Mouse (Mus musculus) CD4-positive helper T cell, adult 2 months (primary cell): Measurements from ENCODE around the gene A430078G23Rik.

Experiments used
- DNase-seq: peaks from one replicate; pipeline ENCODE4 v3.0.0-alpha.2; 2012; ENCODE audit warnings: low read depth, missing footprints, low spot score

The A430078G23Rik gene

DNA sequence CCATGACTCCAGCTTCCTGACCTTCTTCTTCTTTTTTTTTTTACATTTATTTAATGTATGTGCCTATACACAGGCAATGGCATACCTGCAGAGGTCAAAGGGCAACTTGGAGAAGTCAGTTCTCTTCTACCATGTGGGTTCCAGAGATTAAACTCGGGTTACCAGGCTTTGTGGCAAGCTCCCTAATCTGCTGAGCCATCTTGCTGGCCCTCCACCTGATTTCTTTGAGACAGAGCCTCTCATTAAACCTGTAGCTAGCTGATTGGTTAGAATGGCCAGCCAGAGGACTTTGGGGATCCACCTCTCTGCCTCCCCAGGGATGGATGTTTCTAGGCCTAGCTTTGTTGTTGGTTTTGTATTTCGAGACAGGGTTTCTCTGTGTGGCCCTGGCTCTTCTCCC, 57.9 kb downstream of the A430078G23Rik start:
- no peak for DNase-seq

DNA sequence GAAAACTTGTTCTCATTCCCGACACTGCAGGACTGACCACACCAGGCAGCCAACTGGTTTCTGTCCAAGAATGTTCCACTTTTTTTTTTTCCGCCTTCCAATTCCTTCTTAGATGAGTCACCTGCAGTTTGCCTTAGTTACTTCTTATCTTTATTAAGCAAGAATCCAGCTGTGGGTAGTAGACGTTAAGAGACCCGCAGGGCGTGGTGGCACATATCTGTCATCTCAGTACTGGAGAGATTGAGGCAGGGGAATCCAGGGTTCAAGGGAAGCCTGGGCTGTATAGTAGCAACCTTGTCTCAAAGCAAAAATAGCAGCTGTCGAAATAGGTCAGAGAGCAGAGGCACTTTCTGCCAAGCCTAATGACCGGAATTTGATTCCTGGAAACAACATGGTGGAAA, 58.7 kb downstream of the A430078G23Rik start:
- no peak for DNase-seq

DNA sequence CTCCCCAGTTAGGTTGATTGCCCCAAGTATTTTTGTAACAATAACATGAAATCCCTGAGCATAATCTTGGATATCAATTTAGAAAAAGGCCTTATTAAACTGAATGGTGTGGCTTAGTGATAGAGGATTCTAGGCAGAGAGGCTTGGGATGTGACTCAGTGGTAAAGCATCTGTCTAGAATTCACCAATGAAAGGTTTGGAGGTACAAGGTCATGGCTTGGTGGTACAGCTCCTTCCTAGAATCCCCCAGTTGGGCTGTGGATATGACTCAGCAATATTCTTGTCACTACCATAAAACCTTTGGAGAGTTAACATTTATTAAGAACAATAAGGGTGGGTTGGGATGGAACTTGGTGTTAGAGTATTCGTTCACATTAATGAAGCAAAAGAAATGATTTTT, 59.6 kb downstream of the A430078G23Rik start:
- no peak for DNase-seq

DNA sequence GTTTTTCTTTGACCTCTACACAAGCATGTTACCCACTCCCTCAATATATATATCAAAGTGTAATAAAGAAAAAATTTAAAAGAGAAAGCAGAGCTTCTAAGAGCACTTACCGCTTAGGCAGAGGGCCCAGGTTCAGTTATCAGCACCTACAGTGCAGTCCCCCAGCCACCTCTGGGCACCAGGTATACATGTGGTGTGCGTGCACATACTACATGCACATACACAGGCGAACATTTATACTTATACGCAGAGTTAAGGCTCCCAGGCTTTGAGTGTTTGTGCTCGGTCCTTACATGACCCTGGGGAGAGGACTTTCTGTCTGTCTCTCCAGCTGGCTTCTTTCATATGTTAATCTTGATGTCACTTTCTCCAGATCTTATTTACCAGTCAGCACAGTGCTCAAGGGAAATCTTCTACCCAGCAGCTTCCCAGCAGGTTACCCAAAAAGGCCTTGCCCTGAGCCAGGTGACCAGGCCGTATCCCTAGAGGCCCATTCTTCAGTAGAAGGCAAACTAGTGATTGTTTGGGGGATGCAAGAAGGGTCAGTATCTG, 61.5 kb downstream of the A430078G23Rik start:
- DNase-seq: no peak

DNA sequence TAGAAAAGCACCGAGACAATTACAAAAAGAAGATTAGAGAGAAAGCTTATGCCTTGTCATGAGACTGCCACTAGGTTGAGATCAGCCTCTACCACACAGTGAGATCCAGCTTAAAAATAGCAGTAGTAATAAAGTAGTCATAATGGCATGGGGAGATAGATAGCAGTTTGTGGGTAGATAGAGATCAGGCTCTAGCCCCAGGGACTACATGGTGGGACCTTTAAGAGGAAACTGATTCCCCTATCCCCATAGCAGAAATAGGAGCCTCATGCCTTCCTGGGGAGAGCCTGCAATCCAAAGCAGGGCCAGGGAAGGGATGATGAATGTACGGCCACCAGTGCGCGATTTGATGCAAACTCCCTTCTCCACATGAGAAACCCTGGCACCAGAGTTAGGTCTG, 62.0 kb downstream of the A430078G23Rik start:
- no peak for DNase-seq

DNA sequence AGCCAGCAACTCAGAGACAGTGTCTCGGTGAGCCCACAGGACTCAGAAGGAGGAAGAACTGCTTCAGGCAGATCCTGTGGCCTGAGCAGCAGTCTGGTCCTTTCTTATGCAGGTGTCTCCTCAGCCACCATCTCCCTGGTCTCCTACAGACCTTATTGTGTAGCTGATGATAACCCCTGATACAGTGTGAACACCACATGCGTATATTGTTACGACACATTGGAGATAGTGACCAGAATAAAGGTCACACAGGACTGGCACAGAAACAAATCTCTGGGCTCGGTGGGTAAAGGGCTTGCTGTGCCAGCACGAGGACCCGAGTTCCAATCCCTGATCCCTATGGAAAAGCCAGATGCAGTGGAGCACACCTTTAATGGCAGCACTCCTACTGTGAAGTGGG, 62.4 kb downstream of the A430078G23Rik start:
- DNase-seq: no peak

DNA sequence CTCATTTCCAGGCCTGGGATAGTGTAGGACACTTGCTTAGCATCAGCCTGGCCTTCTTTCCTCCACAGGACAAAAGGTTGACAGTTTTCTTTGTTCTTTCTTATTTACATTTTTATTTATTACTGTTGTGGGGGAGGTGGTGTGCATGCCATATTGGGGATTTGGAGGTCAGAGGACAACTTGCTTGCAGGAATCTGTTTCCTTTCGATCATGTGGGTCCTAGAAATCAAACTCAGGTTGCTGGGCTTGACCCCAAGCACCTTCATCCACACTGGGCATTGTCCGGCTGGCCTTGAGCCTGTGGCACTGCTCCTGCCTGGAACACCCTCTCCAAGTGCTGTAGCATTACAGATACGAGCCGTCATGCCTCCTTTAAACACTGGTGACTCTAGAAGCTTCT, 63.6 kb downstream of the A430078G23Rik start:
- DNase-seq: no peak

DNA sequence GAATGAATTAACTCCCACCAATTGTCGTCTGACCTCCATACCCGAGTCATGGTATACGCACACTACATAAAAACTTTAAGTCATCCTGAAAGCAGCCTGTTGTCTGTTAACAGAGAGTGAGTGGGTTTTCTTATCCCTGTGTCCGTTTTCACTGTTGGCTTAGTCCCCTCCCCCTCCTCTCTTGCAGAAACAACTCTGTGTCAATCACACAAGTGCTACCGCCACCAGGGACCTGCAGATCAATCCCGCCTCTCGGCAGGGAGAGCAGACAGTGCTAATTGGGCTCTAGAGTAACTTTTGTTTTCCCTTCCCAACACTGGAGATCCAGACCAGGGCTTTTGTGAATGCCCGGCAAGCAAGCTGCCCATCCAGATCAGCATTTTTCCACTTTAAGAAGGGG, 64.2 kb downstream of the A430078G23Rik start:
- DNase-seq: no peak

DNA sequence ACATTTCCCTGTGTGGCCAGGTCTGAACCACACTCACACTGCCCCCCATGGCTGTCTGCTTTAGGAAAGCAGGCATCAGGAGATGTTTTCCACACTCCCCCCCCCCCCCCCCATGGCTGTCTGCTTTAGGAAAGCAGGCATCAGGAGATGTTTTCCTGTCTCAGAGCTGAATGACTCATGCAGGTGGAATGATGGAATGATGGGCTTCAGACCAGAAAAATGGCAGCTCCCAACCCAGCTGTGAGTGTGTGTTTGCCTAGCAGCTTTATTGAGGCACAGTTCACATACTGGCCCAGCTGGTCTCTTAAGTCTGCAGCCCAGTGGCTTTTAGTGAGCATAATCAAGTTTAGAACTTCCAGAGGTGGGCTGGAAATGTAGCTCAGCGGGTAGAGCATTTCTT, 64.9 kb downstream of the A430078G23Rik start:
- no peak for DNase-seq

DNA sequence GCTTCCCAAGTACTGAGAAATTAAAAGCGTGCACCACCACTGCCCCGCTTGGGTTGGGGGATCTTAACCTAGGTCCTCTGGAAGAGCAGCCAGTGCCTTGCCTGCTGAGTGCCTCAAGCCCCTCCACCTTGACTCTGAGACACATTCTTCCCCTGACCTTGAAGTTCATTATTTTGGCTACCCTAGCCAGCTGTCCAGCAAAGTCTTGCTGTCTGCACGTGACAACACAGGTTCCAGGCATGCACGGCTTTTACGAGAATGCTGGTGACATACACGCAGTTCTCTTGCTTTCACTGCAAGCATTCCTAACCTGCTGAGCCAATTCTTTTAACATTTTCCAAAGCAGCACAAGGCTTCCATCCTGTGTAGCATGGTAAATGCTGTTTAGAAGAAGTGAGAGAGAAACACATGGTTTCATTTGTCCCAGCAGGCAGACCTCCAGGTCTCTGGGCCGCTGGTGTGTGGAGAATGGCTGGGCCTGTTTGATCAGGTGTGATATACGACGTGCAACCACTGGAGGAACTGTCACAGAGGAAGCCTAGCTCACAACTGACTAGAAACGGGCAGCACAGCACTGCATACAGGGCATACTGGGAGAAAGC, 67.0 kb downstream of the A430078G23Rik start:
- no peak for DNase-seq

DNA sequence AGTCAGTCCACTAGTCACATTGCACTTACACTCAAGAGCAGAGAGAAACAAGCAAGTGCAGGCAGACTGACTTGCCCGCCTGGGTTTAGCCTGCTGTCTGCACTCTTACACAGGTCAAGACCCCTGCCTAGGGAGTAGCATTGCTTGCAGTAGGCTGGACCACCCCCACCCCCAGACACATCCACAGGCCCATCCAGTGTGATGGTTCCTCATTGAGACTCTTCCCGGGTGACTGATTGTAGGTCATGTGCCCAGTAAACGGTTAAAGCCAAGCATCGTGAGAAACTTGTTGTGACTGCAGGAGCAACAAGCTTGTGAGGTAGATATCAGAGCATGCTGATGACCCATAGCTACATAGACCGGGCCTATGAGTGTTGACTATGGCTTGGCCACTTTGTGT, 68.3 kb downstream of the A430078G23Rik start:
- DNase-seq: no peak

DNA sequence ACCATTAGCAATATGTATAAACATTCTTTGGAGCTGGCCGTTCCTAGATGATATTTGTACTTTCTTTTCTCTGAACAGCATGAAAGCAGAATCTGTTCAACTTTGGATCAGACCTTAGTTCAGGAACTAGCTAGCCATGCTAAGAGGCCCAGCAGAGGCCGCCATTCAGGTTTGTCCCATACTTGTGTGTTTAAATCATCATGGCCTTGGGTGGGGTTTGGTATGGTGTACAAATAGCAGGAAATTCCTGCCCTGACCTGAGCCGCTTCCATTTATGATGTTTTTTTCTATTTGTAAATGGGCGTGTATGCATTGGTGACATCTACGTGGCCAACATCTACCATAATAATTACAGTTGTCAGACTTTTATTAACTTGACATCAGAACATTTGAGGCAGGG, 72.0 kb downstream of the A430078G23Rik start:
- no peak for DNase-seq

DNA sequence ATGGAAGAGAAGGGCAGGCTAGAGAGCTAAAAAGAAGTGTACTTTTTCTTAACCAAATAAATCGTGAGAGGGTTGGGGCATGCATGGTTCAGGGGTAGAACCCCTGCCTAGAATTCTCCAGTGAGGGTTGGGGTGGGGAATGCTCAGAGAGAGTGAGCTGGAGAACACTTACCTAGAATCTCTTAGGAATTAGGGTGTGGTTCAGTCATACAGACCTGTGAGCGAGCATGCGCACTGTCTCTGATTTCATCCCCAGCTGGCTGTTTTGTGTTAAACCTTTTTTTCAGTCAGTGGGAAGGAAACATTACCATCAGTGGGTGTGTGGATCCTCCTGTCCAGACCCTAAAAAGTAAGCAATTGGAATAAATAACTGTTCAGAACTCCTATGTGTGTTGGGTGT, 73.0 kb downstream of the A430078G23Rik start:
- DNase-seq: no peak

DNA sequence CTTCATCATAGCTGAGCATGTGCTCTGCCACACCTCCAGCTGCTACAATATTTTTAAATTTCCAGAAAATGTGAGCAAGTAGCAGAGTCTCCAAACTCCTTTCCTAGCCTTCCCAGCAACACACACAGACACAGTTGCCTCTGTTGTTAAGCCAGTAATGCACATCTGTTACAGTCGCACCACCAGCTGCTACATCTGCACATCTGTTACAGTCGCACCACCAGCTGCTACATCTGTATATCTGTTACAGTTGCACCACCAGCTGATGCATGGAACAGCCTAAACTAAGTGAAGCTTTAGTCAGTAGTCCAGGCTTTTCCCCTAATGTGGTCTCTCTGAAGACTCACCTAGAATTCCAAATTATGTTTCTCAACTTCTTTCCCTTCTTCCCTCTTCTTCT, 75.2 kb downstream of the A430078G23Rik start:
- DNase-seq: no peak

DNA sequence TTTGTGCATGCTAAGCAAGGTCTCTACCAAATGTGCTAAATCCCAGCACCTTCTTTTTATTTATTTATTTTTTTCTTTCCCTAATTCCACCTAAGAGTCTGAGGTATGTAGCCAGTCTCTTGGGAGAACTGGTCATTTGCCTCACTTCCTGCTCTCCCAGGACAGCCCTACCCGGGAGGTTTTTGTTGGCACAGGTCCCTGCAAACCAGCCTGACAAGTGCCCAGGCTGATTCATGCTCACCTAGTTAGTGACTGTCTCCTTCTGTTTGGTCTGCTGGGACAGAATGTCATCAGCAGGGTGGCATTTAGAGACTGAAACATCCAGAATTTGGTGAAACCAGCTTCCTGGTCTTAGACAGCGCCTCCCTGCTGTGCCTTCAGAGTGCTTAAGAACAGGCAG, 76.8 kb downstream of the A430078G23Rik start:
- DNase-seq: no peak

DNA sequence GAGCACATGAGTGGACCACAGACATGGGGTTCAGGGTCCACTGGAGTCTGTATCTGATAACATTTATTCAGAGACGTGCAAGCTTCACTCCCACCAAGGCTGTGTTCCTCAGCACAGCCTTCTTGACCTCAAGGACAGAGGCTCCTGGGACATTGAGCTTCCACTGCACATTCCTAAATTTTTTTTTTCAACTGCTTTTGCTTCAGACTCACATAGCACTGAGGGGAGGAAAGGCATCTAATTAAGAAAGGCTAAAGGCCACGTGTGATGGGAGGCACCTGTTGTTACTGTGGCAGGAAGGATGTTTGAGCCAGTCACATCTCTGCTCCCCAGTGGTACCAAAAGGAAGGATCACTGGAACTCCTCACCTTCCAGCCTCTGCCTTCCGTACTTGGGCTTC, 77.9 kb downstream of the A430078G23Rik start:
- DNase-seq: no peak

DNA sequence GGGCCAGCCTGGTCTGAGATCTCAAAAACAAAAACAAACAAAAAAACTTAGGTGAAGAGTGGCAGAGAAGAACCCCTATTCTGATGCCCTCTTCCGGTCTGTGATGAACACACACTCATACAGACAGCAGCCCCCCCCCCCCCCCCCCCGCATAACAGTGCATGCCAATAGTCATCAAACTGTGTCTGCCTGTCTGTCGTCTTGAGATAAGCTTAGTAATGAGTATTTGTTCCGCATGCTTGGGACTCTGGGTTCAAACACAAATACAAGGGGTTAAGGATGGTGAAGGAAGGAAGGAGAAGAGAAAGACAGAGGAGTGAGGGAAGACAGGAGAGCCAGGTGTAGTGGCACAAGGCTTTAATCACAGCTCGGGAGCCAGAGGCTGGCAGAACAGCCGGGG, 83.3 kb downstream of the A430078G23Rik start:
- no peak for DNase-seq

DNA sequence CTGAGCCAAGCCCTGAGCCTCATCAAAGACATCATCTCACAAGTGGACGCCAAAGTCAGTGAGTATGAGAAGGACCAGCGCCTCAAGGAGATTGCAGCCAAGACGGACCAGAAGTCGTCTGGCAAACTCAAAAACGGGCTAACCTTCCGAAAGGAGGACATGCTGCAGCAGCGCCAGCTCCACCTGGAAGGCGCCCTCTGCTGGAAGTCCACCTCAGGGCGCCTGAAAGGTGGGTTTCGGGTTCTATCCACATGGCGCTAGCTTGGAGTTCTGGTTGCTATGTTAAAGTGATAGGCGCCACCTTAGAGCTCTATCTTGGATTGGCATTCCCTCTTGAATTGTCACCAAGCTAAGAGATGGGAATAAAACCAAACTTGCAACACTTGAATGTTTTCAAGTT, 86.3 kb downstream of the A430078G23Rik start:
- DNase-seq: no peak
